Comparison of ENCODE assay signal across 13 mouse cellular contexts in the genomic region with DNA sequence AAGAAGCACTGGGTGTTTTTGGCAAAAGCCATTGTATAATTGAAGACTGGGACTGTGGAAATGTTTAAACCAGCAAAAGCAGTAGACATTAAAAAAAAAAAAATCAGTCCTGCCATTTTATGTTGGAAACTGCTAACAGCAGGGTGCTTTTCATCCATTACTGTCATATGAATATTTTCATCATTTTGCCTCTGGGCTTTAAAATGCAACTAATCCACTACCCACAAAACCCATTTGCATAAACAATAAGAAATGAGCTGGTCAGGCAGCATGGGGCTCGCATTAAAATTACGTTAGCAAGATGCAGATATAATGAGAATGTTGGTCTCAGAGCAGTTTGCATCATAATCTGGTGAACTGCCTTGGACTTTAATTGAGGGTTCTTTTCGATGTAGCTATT.
"Had no signal": no experiment of that assay in that cellular context is flagged by ENCODE, and none has a peak within 500 bp of the region (broad histone marks: within the 10 kb centered on the region; RNA-seq: fewer than 3 reads in every experiment).

No protein-coding gene starts in this region.

- H3K4me3 ChIP-seq: layer of hippocampus, adult 2 months; limb, embryonic 13.5 days had no signal

- H3K27me3 ChIP-seq: limb, embryonic 13.5 days had no signal

- H3K9me3 ChIP-seq: limb, embryonic 13.5 days had no signal

- H3K36me3 ChIP-seq: limb, embryonic 13.5 days had no signal

- H3K27ac ChIP-seq: layer of hippocampus, adult 2 months; limb, embryonic 13.5 days; liver, embryonic 14.5 days; stomach, postnatal 0 days had no signal

- H3K9ac ChIP-seq: limb, embryonic 13.5 days; liver, embryonic 14.5 days had no signal

- ATAC-seq: lung, postnatal 0 days had no signal

- DNase-seq: kidney, adult 11 months; kidney, adult 9 months; kidney, postnatal 10 days; kidney, postnatal 4 days; left cerebral cortex, postnatal 4 days; lung, adult 2 months; lung, postnatal 36 days had no signal

- H3K4me1 ChIP-seq: limb, embryonic 13.5 days had no signal

- H3K4me2 ChIP-seq: limb, embryonic 13.5 days; midbrain, embryonic 11.5 days had no signal
